Mouse (Mus musculus) ES-E14 (cell line): ENCODE data around the gene Gm49721. TPM values are rescaled to one million over a fixed set of nuclear protein-coding genes. Genes with fewer than 3 reads are reported as not detected.
"Not testable (repeated sequence)": the region's sequence is repeated elsewhere in the genome, so short reads cannot be mapped to it uniquely, and the experiment has no call there.

Experiments
- DNase-seq: peaks from one replicate; pipeline ENCODE4 v3.0.0-alpha.2; 2013; ENCODE audit warnings: low read depth, low spot score
- H3K27ac ChIP-seq: 2 replicates; pipeline ENCODE4 v1.5.1; 2012; ENCODE audit warnings: low read depth, mild to moderate bottlenecking, low read length, moderate library complexity, mixed read lengths; ENCODE audit not compliant: poor library complexity, insufficient read depth, severe bottlenecking
- H3K36me3 ChIP-seq: 2 replicates; pipeline ENCODE4 v1.6.1; 2012; ENCODE audit warnings: mild to moderate bottlenecking, low read length, moderate library complexity, mixed read lengths; ENCODE audit not compliant: control insufficient read depth, poor library complexity, insufficient read depth, severe bottlenecking
- H3K4me1 ChIP-seq, 2 experiments: fragments of 150-350 bp in 1 of 2; sonication (generic) in 1 of 2; 2 replicates each; pipeline ENCODE4 v1.6.1; 2012; ENCODE audit warnings: low read length in 2 of 2, mild to moderate bottlenecking in 1 of 2, mixed read lengths in 1 of 2; ENCODE audit not compliant: control insufficient read depth in 2 of 2, insufficient read depth in 2 of 2, poor library complexity in 1 of 2
- H3K4me3 ChIP-seq, 2 experiments: fragments of 150-350 bp in 1 of 2; sonication (generic) in 1 of 2; 2 replicates each; pipeline ENCODE4 v1.5.1; 2012; ENCODE audit warnings: low read length in 2 of 2, low read depth in 1 of 2, mild to moderate bottlenecking in 1 of 2, mixed read lengths in 1 of 2; ENCODE audit not compliant: insufficient read depth in 1 of 2, poor library complexity in 1 of 2, severe bottlenecking in 1 of 2
- H3K9ac ChIP-seq: 2 replicates; pipeline ENCODE4 v1.6.1; 2012; ENCODE audit warnings: low read depth, mild to moderate bottlenecking, low read length, mixed read lengths; ENCODE audit not compliant: poor library complexity, insufficient read depth, severe bottlenecking
- H3K9me3 ChIP-seq: fragments of 150-350 bp; sonication (generic); 2 replicates; pipeline ENCODE4 v1.6.1; 2012; ENCODE audit warnings: low read depth, mild to moderate bottlenecking, low read length; ENCODE audit not compliant: control insufficient read depth, insufficient read depth
- in situ Hi-C, 2 experiments: fragments of 600-800 bp; cut with MboI; formaldehyde crosslinking; loops; one replicate each; pipeline ENCODE4 v1.15.1; 2025; ENCODE audit warnings: low sequenced_read_pairs in 2 of 2, inconsistent platforms in 1 of 2; ENCODE audit not compliant: unreplicated experiment in 2 of 2
- total RNA-seq: library from RNA; depleted of rRNA; stranded (reverse); fragments of 300-350 nt; gene quantifications from 2 replicates; pipeline ENCODE4 v1.2.3, GENCODE M21; 2012; rRNA removed

Gene Gm49721
- 0.26 and 0.27 TPM in 2 replicates for total RNA-seq

- peak within 1 kb of the TSS; percentile 77 for H3K9ac ChIP-seq
- in situ Hi-C loops, H3K27ac ChIP-seq, DNase-seq, H3K9me3 ChIP-seq, H3K4me1 ChIP-seq, H3K36me3 ChIP-seq: not testable (repeated sequence)
- peak within 1 kb of the TSS; percentile 69 to 70 for H3K4me3 ChIP-seq
Measured at GRCm38 (mm10) chr17:6978287-6979248, at the start of gene Gm49721. TSS of gene Gm49721 (plus strand) at chr17:6978904.

- H3K9me3 ChIP-seq, H3K4me1 ChIP-seq, H3K9ac ChIP-seq, DNase-seq, in situ Hi-C loops, H3K36me3 ChIP-seq, H3K4me3 ChIP-seq, H3K27ac ChIP-seq: not testable (repeated sequence)
Measured at GRCm38 (mm10) chr17:6931625-6932024, 47.1 kb upstream of the Gm49721 start.

- H3K9me3 ChIP-seq, H3K4me3 ChIP-seq, DNase-seq, H3K27ac ChIP-seq, in situ Hi-C loops, H3K9ac ChIP-seq, H3K4me1 ChIP-seq, H3K36me3 ChIP-seq: not testable (repeated sequence)
Measured at GRCm38 (mm10) chr17:6942560-6942959, 36.1 kb upstream of the Gm49721 start.

GRCm38 (mm10) chr17:6947637-6947983, 31.1 kb upstream of the Gm49721 start:
- in situ Hi-C loops, H3K4me1 ChIP-seq, H3K9me3 ChIP-seq, H3K36me3 ChIP-seq, DNase-seq, H3K27ac ChIP-seq: not testable (repeated sequence)
- H3K4me3 ChIP-seq: peak overlapping the region; percentile 68 to 74; a peak in 3 of 4 replicates
- peak overlapping the region; percentile 66; the same call in 1 of the 2 replicates for H3K9ac ChIP-seq

GRCm38 (mm10) chr17:6947984-6948768, 30.5 kb upstream of the Gm49721 start, which contains the start of gene Rsph3b:
TSS of gene Rsph3b (minus strand) at chr17:6948682.
- in situ Hi-C loops, H3K36me3 ChIP-seq, H3K27ac ChIP-seq, H3K4me1 ChIP-seq, H3K9me3 ChIP-seq: not testable (repeated sequence)
- peak within 1 kb of the TSS; percentile 68 to 74 for H3K4me3 ChIP-seq
- DNase-seq: peak; percentile 43
- peak within 1 kb of the TSS; percentile 69 for H3K9ac ChIP-seq

GRCm38 (mm10) chr17:6948769-6949228, 29.9 kb upstream of the Gm49721 start:
- H3K4me1 ChIP-seq, in situ Hi-C loops: not testable (repeated sequence)
- peak overlapping the region; percentile 69; the same call in 1 of the 2 replicates for H3K9ac ChIP-seq

GRCm38 (mm10) chr17:6958881-6959280, 19.8 kb upstream of the Gm49721 start:
- H3K9me3 ChIP-seq: not testable (repeated sequence)

More at GRCm38 (mm10) chr17:6948769-6949228, 29.9 kb upstream of the Gm49721 start:
- not testable (repeated sequence) for H3K9me3 ChIP-seq, DNase-seq, H3K27ac ChIP-seq, H3K36me3 ChIP-seq
- H3K4me3 ChIP-seq: peak overlapping the region; percentile 68 to 74

More at GRCm38 (mm10) chr17:6958881-6959280, 19.8 kb upstream of the Gm49721 start:
- H3K9ac ChIP-seq, H3K27ac ChIP-seq, DNase-seq, H3K4me3 ChIP-seq, H3K4me1 ChIP-seq, H3K36me3 ChIP-seq: not testable (repeated sequence)
- in situ Hi-C loops: loop anchor here in 1 of 2 experiments (25.0 kb wide), 1 partner anchor 978 kb away; the partner anchor contains the start of genes Rsph3a and Tagap
